Mouse (Mus musculus): ENCODE data around the gene Sh3bgrl2.
A peak's percentile ranks its signal among the peaks of the same experiment; 100 is the strongest.

The Sh3bgrl2 gene

GRCm38 (mm10) chr9:83652590-83653172 lies 104.6 kb downstream of the Sh3bgrl2 start:
- Histone ChIP-seq H3K27me3 (ENCODE audit: control insufficient read depth, insufficient read depth, low read length, poor library complexity, severe bottlenecking) (no peaks in the 10 kb centered on the region), H3K36me3 (ENCODE audit: control insufficient read depth, insufficient read depth, low read length, poor library complexity, severe bottlenecking) (no peaks in the 10 kb centered on the region)
- DNase-seq (ENCODE audit: low read depth, low spot score): peak; percentile 68

GRCm38 (mm10) chr9:83654601-83655000 lies 106.5 kb downstream of the Sh3bgrl2 start:
- Histone ChIP-seq H3K36me3 (ENCODE audit: control insufficient read depth, insufficient read depth, low read length, poor library complexity, severe bottlenecking) (no peaks in the 10 kb centered on the region), H3K27me3 (ENCODE audit: control insufficient read depth, insufficient read depth, low read length, poor library complexity, severe bottlenecking) (no peaks in the 10 kb centered on the region)
- DNase-seq (ENCODE audit: low read depth, low spot score): no peak

- Histone ChIP-seq H3K27me3 (ENCODE audit: control insufficient read depth, insufficient read depth, low read length, poor library complexity, severe bottlenecking) (no peaks in the 10 kb centered on the region), H3K36me3 (ENCODE audit: control insufficient read depth, insufficient read depth, low read length, poor library complexity, severe bottlenecking) (no peaks in the 10 kb centered on the region)
- no peak for DNase-seq (ENCODE audit: low read depth, low spot score)
These were observed 109.0 kb downstream of the Sh3bgrl2 start for GRCm38 (mm10) chr9:83656960-83657651.

GRCm38 (mm10) chr9:83657652-83658002 lies 109.5 kb downstream of the Sh3bgrl2 start:
- no peaks in the 10 kb centered on the region for H3K27me3 ChIP-seq (ENCODE audit: control insufficient read depth, insufficient read depth, low read length, poor library complexity, severe bottlenecking)
- H3K36me3 ChIP-seq (ENCODE audit: control insufficient read depth, insufficient read depth, low read length, poor library complexity, severe bottlenecking): no peaks in the 10 kb centered on the region
- no peak for DNase-seq (ENCODE audit: low read depth, low spot score)

GRCm38 (mm10) chr9:83659081-83659480 lies 111.0 kb downstream of the Sh3bgrl2 start:
- H3K36me3 ChIP-seq (ENCODE audit: control insufficient read depth, insufficient read depth, low read length, poor library complexity, severe bottlenecking): no peaks in the 10 kb centered on the region
- peak; percentile 48 for DNase-seq (ENCODE audit: low read depth, low spot score)
- no peaks in the 10 kb centered on the region for H3K27me3 ChIP-seq (ENCODE audit: control insufficient read depth, insufficient read depth, low read length, poor library complexity, severe bottlenecking)

GRCm38 (mm10) chr9:83661811-83662210 lies 113.7 kb downstream of the Sh3bgrl2 start:
- DNase-seq (ENCODE audit: low read depth, low spot score): no peak
- Histone ChIP-seq H3K27me3 (ENCODE audit: control insufficient read depth, insufficient read depth, low read length, poor library complexity, severe bottlenecking) (no peaks in the 10 kb centered on the region), H3K36me3 (ENCODE audit: control insufficient read depth, insufficient read depth, low read length, poor library complexity, severe bottlenecking) (no peaks in the 10 kb centered on the region)

- Histone ChIP-seq H3K36me3 (ENCODE audit: control insufficient read depth, insufficient read depth, low read length, poor library complexity, severe bottlenecking) (no peaks in the 10 kb centered on the region), H3K27me3 (ENCODE audit: control insufficient read depth, insufficient read depth, low read length, poor library complexity, severe bottlenecking) (no peaks in the 10 kb centered on the region)
- no peak for DNase-seq (ENCODE audit: low read depth, low spot score)
These were observed 116.1 kb downstream of the Sh3bgrl2 start for GRCm38 (mm10) chr9:83663981-83664897.

- H3K27me3 ChIP-seq (ENCODE audit: control insufficient read depth, insufficient read depth, low read length, poor library complexity, severe bottlenecking): no peaks in the 10 kb centered on the region
- no peak for DNase-seq (ENCODE audit: low read depth, low spot score)
- H3K36me3 ChIP-seq (ENCODE audit: control insufficient read depth, insufficient read depth, low read length, poor library complexity, severe bottlenecking): no peaks in the 10 kb centered on the region
These were observed 116.8 kb downstream of the Sh3bgrl2 start for GRCm38 (mm10) chr9:83664951-83665350.

- no peaks in the 10 kb centered on the region for H3K27me3 ChIP-seq (ENCODE audit: control insufficient read depth, insufficient read depth, low read length, poor library complexity, severe bottlenecking)
- DNase-seq (ENCODE audit: low read depth, low spot score): peak; percentile 51
- H3K36me3 ChIP-seq (ENCODE audit: control insufficient read depth, insufficient read depth, low read length, poor library complexity, severe bottlenecking): no peaks in the 10 kb centered on the region
These were observed 118.9 kb downstream of the Sh3bgrl2 start for GRCm38 (mm10) chr9:83667031-83667430.

GRCm38 (mm10) chr9:83679626-83680025 lies 131.5 kb downstream of the Sh3bgrl2 start:
- no peaks in the 10 kb centered on the region for H3K36me3 ChIP-seq (ENCODE audit: control insufficient read depth, insufficient read depth, low read length, poor library complexity, severe bottlenecking)
- no peak for DNase-seq (ENCODE audit: low read depth, low spot score)
- H3K27me3 ChIP-seq (ENCODE audit: control insufficient read depth, insufficient read depth, low read length, poor library complexity, severe bottlenecking): no peaks in the 10 kb centered on the region

GRCm38 (mm10) chr9:83681661-83682655 lies 133.8 kb downstream of the Sh3bgrl2 start:
- peak; percentile 64 for DNase-seq (ENCODE audit: low read depth, low spot score)
- Histone ChIP-seq H3K27me3 (ENCODE audit: control insufficient read depth, insufficient read depth, low read length, poor library complexity, severe bottlenecking) (no peaks in the 10 kb centered on the region), H3K36me3 (ENCODE audit: control insufficient read depth, insufficient read depth, low read length, poor library complexity, severe bottlenecking) (no peaks in the 10 kb centered on the region)

- H3K36me3 ChIP-seq (ENCODE audit: control insufficient read depth, insufficient read depth, low read length, poor library complexity, severe bottlenecking): no peaks in the 10 kb centered on the region
- no peaks in the 10 kb centered on the region for H3K27me3 ChIP-seq (ENCODE audit: control insufficient read depth, insufficient read depth, low read length, poor library complexity, severe bottlenecking)
- no peak for DNase-seq (ENCODE audit: low read depth, low spot score)
These were observed 138.5 kb downstream of the Sh3bgrl2 start for GRCm38 (mm10) chr9:83686511-83687100.

- Histone ChIP-seq H3K27me3 (ENCODE audit: control insufficient read depth, insufficient read depth, low read length, poor library complexity, severe bottlenecking) (no peaks in the 10 kb centered on the region), H3K36me3 (ENCODE audit: control insufficient read depth, insufficient read depth, low read length, poor library complexity, severe bottlenecking) (no peaks in the 10 kb centered on the region)
- DNase-seq (ENCODE audit: low read depth, low spot score): no peak
These were observed 139.8 kb downstream of the Sh3bgrl2 start for GRCm38 (mm10) chr9:83687904-83688303.
